Comparison of ENCODE assay signal across 8 mouse cellular contexts in the genomic region with DNA sequence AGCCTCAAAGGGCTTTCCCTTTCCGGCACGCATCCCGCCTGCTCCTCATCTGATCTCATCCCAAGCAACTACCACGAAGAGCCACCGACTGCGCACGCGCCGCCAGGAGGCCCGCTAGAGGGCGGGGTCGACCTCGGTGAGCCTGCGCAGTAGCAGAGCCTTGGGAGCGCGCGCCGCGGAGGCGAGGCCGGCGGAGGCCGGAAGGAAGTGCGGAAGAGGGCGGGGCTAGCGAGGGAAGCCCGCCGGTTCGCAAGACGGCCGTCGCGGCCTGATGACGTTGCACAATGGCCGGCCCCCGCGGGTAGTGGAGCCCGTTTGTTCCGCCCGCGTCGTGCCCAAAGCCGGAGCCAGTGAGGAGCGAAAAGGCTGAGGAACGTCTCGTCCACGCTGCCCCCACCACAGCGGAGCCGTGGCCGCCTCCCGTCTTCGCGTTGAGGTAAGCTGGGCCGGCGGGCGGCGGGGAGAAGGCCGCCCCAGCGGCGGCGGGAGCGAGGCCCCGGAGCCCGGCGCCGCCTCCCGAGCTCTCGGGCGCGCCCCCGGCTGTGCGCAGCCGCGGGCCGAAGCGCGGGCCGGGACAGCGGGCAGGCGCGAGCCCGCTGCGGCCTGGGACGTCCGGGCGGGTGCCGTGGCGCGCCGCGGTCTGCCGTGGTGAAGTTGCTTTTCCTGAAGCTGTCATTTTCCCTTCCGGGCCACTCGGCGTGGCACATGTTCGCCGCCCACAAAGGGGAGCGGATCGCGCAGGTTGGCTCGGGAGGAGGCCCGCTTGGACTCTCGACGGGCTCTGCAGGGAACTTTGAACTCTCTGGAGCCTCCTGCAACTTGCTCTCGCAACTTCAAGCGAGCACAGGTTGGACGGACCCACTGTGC. TPM values are rescaled to one million over a fixed set of nuclear protein-coding genes. Genes with fewer than 3 reads are reported as not detected.
DNase-seq lines count a peak whose midpoint lies in the region; ATAC-seq lines count a peak whose summit lies in the region.

A gene (plus strand): TSS at position 245 of the 867 bp plus-strand sequence.

- H3K4me1 ChIP-seq in hindbrain, embryonic 11.5 days (replicated peaks; ENCODE audit: control insufficient read depth, insufficient read depth, low read length) = no peaks in the 10 kb centered on the region; the same call in 1 of the 2 replicates

- H3K27me3 ChIP-seq in hindbrain, embryonic 11.5 days (ENCODE audit: control insufficient read depth, insufficient read depth, low read length) = no peaks in the 10 kb centered on the region

- peak; percentile 99 for DNase-seq in Muller cell, postnatal 12 days (ENCODE audit: inconsistent ontology term)
- peak; percentile 100 for DNase-seq in cerebellum, adult 9-11 months
- peak; percentile 98 to 100 for DNase-seq in frontal cortex, adult 2 months (ENCODE audit: extremely low spot score in 1 of 2, low spot score in 1 of 2)
- peak; percentile 100 for DNase-seq in hindbrain, embryonic 11.5 days (ENCODE audit: low spot score)
- peak; percentile 99 to 100 for DNase-seq in layer of hippocampus, postnatal 10 days (ENCODE audit: low spot score in 2 of 2)
- peak; percentile 99 for DNase-seq in lung, postnatal 10 days
- DNase-seq in ovary, postnatal 36 days (ENCODE audit: low spot score) = peak; percentile 100
- peak; percentile 99 for DNase-seq in thymus, postnatal 25 days

- no peaks in the 10 kb centered on the region for H3K9me3 ChIP-seq in hindbrain, embryonic 11.5 days (ENCODE audit: control insufficient read depth, low read length)

- H3K27ac ChIP-seq in hindbrain, embryonic 11.5 days (ENCODE audit: low read depth, low read length) = peak within 1 kb of the TSS; percentile 73

- H3K36me3 ChIP-seq in hindbrain, embryonic 11.5 days (ENCODE audit: control insufficient read depth, insufficient read depth, low read length) = 0 out of 2 replicates have a peak, but pooled peaks cover 5% of the 10 kb centered on the region

- peak within 1 kb of the TSS; percentile 78 for H3K9ac ChIP-seq in hindbrain, embryonic 11.5 days (ENCODE audit: low read depth, low read length)

- ATAC-seq in hindbrain, embryonic 11.5 days (ENCODE audit: low FRiP score) = peak; percentile 92

- under 1% methylated on average over 92 of the region's 107 CpGs for WGBS in hindbrain, embryonic 11.5 days

- H3K4me3 ChIP-seq in hindbrain, embryonic 11.5 days (ENCODE audit: low read depth, low read length) = peak within 1 kb of the TSS; percentile 77

- H3K4me2 ChIP-seq in hindbrain, embryonic 11.5 days (replicated peaks; ENCODE audit: low read depth, low read length) = peak within 1 kb of the TSS; percentile 38

RNA-seq across cellular contexts. Expression of the gene that starts here (rescaled TPM):
- polyA plus RNA-seq in frontal cortex, adult 2 months (2012; rRNA removed) = 35.1 and 36.1 TPM in 2 replicates
- polyA plus RNA-seq in hindbrain, embryonic 11.5 days (2014; fragmentation: Nextera tagmentation; extraction: Ambion mirVana) = 38.4 and 38.6 TPM in 2 replicates
- 10 to 100 TPM; 37.4 TPM for total RNA-seq in layer of hippocampus, postnatal 10 days (2021)

Comparison
In these comparisons a context has a peak if more than half of its experiments do, and no peak if none do; other contexts are left out.
1. Peak in every context shown above with its lines: DNase-seq, ATAC-seq, H3K4me3 ChIP-seq and H3K27ac ChIP-seq.